Comparison of ENCODE assay signal across 11 mouse cellular contexts in genomic region chr6:103999186-103999585, GRCm38 (mm10).
"Had no signal": no experiment of that assay in that cellular context is flagged by ENCODE, and none has a peak within 500 bp of the region (broad histone marks: within the 10 kb centered on the region; RNA-seq: fewer than 3 reads in every experiment).

No protein-coding gene starts in this region.

- DNase-seq: liver; liver, embryonic 13.5 days; liver, postnatal 0 days; lung, adult 18-20 months; lung, adult 2 months; lung, embryonic 14.5 days; lung, postnatal 10 days; lung, postnatal 14 days; lung, postnatal 36 days; lung, postnatal 4 days; midbrain, embryonic 14.5 days had no signal
